Mouse (Mus musculus): ENCODE results near the gene Taz.

DNA sequence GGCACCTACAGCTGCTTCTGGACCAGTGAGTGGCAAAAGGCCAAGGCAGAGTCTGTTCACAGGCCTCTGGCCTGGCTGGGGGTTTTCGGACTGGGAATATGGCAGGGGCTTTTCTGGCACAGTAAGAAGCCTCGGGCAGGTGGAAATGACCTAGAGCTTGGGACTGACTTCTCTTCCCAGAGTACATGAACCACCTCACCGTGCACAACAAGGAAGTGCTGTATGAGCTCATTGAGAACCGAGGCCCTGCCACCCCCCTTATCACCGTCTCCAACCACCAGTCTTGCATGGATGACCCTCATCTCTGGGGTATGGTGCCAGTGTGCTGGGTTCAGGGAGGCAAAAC, 1.4 kb downstream of the Taz start:
- TF ChIP-seq POLR2A (IDR thresholded peaks at IDR 0.05; ENCODE audit: low read depth, low read length) (no peak), CTCF (IDR thresholded peaks at IDR 0.05; ENCODE audit: borderline replicate concordance, insufficient read depth, low read length) (no peak)

Measured in embryonic fibroblast, embryonic 13.5 days (primary cell).